Mouse (Mus musculus): Measurements from ENCODE around the gene Trp53rka. TPM values are rescaled to one million over a fixed set of nuclear protein-coding genes. Genes with fewer than 3 reads are reported as not detected.

Trp53rka gene
- total RNA-seq (2023) = 3.9 and 4.1 TPM in 2 replicates

DNA sequence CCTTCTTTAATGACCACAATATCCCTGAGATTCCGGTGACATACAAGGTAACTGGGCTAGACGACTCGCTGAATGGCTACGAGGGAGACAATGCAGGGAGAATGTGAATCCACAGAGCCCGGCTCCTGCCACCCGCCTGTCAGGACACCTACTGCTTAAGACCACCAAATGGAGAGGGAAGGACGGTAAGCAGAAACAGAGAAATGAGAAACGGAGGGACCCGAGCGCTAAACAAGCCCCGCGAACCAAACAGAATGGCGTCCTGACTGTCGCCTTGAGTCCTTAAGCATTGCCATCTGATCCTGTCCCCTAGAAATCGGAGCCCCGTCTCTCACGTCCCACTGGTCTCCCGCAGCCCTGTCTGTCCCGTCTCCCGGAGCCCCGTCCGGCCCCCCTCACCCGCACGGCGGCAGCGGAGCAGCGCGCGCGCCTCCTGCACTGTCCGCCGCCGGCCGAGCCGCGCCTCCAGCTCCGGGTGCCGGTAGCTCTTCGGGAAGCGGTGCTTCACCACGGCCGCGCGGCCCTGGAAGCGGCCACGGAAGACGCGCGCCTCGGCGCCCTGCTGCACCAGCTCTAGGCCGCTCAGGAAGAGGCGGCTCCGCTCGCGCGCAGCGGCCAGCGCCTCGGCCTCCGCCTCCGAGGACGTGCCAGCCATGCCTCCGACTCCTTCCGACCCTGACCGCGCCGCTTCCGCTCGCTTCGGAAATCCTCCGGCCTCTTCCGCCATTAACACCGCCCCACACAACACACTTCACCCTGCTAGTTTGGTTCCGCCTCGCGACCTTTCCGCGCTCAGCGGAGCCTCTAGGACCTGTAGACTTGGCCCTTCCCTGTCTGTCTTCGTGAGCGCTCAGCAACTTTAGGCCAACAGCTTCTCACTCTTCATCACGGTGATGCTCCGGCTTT is at the start of gene Trp53rka:
Trp53rka (minus strand) TSS at position 677 of the 906 bp plus-strand sequence.

DNA sequence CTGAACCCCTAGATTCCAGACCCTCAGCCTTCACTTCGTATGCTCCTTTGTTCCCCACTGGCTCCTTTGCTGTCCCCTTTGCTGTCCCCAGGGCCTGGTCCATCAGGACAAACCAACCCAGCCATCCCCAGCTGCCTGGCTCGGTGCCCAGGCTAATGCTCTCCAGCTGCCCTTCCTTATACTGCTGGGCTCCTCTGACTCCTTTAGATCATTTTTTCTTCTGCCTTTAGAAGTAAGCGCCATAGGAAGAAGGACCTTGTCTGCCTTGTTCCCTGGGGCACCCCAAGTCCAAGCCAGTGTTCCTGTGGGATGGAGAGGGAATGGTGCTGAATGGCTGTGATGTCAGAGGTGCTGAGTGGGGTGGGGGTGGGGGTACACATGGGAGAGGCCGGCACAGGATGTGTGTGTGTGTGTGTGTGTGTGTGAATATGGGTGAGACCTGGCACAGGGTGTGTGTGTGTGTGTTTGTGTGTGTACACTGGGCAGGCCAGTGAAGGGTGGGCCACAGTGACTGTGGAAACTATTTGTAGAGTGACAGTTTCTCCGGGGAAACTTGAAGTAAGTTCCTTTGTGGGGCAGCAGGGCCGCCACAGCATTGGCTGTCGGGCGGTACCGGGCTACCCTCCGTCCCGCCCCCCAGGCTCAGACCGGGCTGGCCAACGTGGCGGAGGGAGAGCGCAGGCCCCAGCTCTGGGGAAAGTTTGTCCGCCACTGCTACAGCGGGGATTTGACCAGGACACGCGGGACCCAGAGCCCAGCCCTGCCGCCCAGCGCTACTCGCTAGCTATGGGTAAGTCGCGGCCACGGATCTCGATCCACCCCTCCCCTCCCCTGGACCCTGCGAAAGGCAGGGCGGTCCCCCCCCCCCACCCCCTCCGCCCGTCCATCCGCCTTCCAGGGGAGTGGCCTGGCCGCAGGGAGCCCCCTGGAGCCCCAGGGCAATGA is 10.4 kb upstream of the Trp53rka start, which contains the start of gene Slc2a10:
Slc2a10 (plus strand) TSS at position 529 of the 945 bp plus-strand sequence.

DNA sequence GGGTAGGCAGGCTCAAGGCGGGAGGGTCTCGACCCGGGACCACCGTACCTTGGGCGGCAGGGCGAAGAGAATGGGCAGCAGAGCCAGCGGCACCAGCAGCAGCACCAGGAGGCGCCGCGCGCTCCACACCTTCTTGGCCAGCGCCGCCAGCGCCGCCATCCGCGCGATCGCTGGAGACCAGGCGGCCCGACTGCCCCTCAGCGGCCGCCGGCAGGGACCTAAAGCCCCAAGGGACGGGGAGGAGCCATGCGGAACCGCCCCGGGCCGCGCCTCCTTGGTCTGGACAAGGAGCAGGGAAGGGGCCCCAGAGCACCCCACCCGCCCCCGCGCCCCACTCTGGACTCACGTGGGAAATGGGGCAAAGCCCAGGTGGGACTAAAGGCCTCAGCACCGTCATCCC is 20.1 kb downstream of the Trp53rka start, which contains the start of gene Slc13a3:
Slc13a3 (minus strand) TSS at position 228 of the 400 bp plus-strand sequence.

Other genes starting within 250 kb of the Trp53rka start
- 78.2 and 90.9 TPM in 2 replicates for gene Slc35c2, start 205.5 kb downstream of the Trp53rka start, total RNA-seq (2023)
- gene Elmo2, start 166.8 kb downstream of the Trp53rka start, total RNA-seq (2023) = 39.3 and 46.0 TPM in 2 replicates
- gene Zfp663, start 124.6 kb downstream of the Trp53rka start, total RNA-seq (2023) = not detected in 2 replicates
- gene Zfp334, start 105.1 kb downstream of the Trp53rka start, total RNA-seq (2023) = not detected in 2 replicates
- gene Ocstamp, start 92.9 kb downstream of the Trp53rka start, total RNA-seq (2023) = 0.13 TPM in 1 of 2 replicates, not detected in the other
- 0.29 TPM in 1 of 2 replicates, not detected in the other for gene Slc13a3, start 20.1 kb downstream of the Trp53rka start, total RNA-seq (2023)
- gene Slc2a10, start 10.5 kb upstream of the Trp53rka start, total RNA-seq (2023) = not detected in 2 replicates
- gene Eya2, start 101.7 kb upstream of the Trp53rka start, total RNA-seq (2023) = not detected in 2 replicates